9 mouse cellular contexts compared by ENCODE assay signal in genomic region chr6:140714905-140715365, GRCm38 (mm10). TPM values are rescaled to one million over a fixed set of nuclear protein-coding genes. Genes with fewer than 3 reads are reported as not detected.
DNase-seq lines count a peak whose midpoint lies in the region; ATAC-seq lines count a peak whose summit lies in the region.
"Had no signal": no experiment of that assay in that cellular context is flagged by ENCODE, and none has a peak within 500 bp of the region (broad histone marks: within the 10 kb centered on the region; RNA-seq: fewer than 3 reads in every experiment).

No protein-coding gene starts in this region.

- no peaks in the 10 kb centered on the region for H3K27me3 ChIP-seq in hindbrain, embryonic 16.5 days (replicated peaks; ENCODE audit: control insufficient read depth, insufficient read depth, low read length)
- H3K27me3 ChIP-seq: stomach, embryonic 15.5 days had no signal

- ATAC-seq in hindbrain, embryonic 16.5 days: peak; percentile 75
- peak; percentile 93 for ATAC-seq in megakaryocyte progenitor cell, adult 5-6 weeks (replicated peaks; ENCODE audit: poor library complexity)

- H3K4me2 ChIP-seq in hindbrain, embryonic 16.5 days (ENCODE audit: low read length): 0 out of 2 replicates have a peak overlapping the region, but pooled peaks have one; percentile 18
- H3K4me2 ChIP-seq: stomach, embryonic 15.5 days had no signal

- H3K9ac ChIP-seq in hindbrain, embryonic 16.5 days (ENCODE audit: low read depth, low read length): no peak overlapping the region
- H3K9ac ChIP-seq: stomach, embryonic 15.5 days had no signal

- peaks cover 3% of the 10 kb centered on the region; the same call in 1 of the 2 replicates for H3K4me1 ChIP-seq in hindbrain, embryonic 16.5 days (ENCODE audit: control insufficient read depth, insufficient read depth, low read depth, low read length)
- H3K4me1 ChIP-seq: stomach, embryonic 15.5 days had no signal

- peak; percentile 93 for DNase-seq in NIH3T3 (ENCODE audit: low read depth)
- DNase-seq in cerebellum, adult 18-20 months: peak; percentile 74 to 85
- DNase-seq in frontal cortex, adult 2 months (ENCODE audit: extremely low spot score in 1 of 2, low spot score in 1 of 2): peak; percentile 44 to 86
- peak; percentile 67 to 70 for DNase-seq in layer of hippocampus, postnatal 36 days
- DNase-seq in right cerebral cortex, postnatal 10 days (ENCODE audit: low spot score in 2 of 2): peak; percentile 76 to 89
- peak; percentile 67 for DNase-seq in urinary bladder, postnatal 14 days (ENCODE audit: low spot score)

- no peak overlapping the region for H3K27ac ChIP-seq in hindbrain, embryonic 16.5 days (ENCODE audit: low read depth, low read length)
- H3K27ac ChIP-seq: stomach, embryonic 15.5 days had no signal

- WGBS in hindbrain, embryonic 16.5 days: 19% methylated on average over 10 of the region's 10 CpGs

- H3K9me3 ChIP-seq in hindbrain, embryonic 16.5 days (ENCODE audit: control insufficient read depth, low read length): no peaks in the 10 kb centered on the region
- H3K9me3 ChIP-seq: stomach, embryonic 15.5 days had no signal

- H3K4me3 ChIP-seq in hindbrain, embryonic 16.5 days (ENCODE audit: low read length): no peak overlapping the region
- H3K4me3 ChIP-seq: stomach, embryonic 15.5 days had no signal

- no peaks in the 10 kb centered on the region for H3K36me3 ChIP-seq in hindbrain, embryonic 16.5 days (ENCODE audit: control insufficient read depth, insufficient read depth, low read length)
- H3K36me3 ChIP-seq: stomach, embryonic 15.5 days had no signal

RNA-seq across cellular contexts. Expression of gene Gm11077, which starts 14.1 kb away (rescaled TPM):
- not detected in 2 replicates for polyA plus RNA-seq in frontal cortex, adult 2 months (2012; rRNA removed)
- not detected in 2 replicates for polyA plus RNA-seq in hindbrain, embryonic 16.5 days (2015; fragmentation: Nextera tagmentation; extraction: Ambion mirVana)
- not detected for total RNA-seq in layer of hippocampus, postnatal 36 days (2021)
- not detected in 2 replicates for total RNA-seq in megakaryocyte progenitor cell, adult 5-6 weeks (2015)
- not detected in 2 replicates for total RNA-seq in megakaryocyte progenitor cell, adult 5-6 weeks (2017)
- polyA plus RNA-seq: stomach, embryonic 15.5 days had no signal
